Mouse (Mus musculus): ENCODE data around the gene Rab44. TPM values are rescaled to one million over a fixed set of nuclear protein-coding genes. Genes with fewer than 3 reads are reported as not detected.

Gene Rab44
- polyA plus RNA-seq (2017; shearing (Covaris generic)): not detected

GRCm38 (mm10) chr17:29113591-29114352, at the start of gene Rab44:
Rab44 (plus strand) TSS chr17:29114145.

GRCm38 (mm10) chr17:29090776-29091175, 23.2 kb upstream of the Rab44 start, which contains the start of gene Cdkn1a:
Cdkn1a (plus strand) TSS chr17:29090976.

Other genes with a start within 250 kb of the Rab44 start
- gene 4930539E08Rik, start 198.8 kb upstream of the Rab44 start, polyA plus RNA-seq (2017; shearing (Covaris generic)): 0.26 TPM
- gene Pxt1, start 170.3 kb upstream of the Rab44 start, polyA plus RNA-seq (2017; shearing (Covaris generic)): not detected
- gene Kctd20, start 162.2 kb upstream of the Rab44 start, polyA plus RNA-seq (2017; shearing (Covaris generic)): 84.5 TPM
- 453 TPM for gene Stk38, start 106.2 kb upstream of the Rab44 start, polyA plus RNA-seq (2017; shearing (Covaris generic))
- 502 TPM for gene Srsf3, start 81.5 kb upstream of the Rab44 start, polyA plus RNA-seq (2017; shearing (Covaris generic))
- gene Cdkn1a, start 23.2 kb upstream of the Rab44 start, polyA plus RNA-seq (2017; shearing (Covaris generic)): 7.4 TPM
- gene Cpne5, start 124.0 kb downstream of the Rab44 start, polyA plus RNA-seq (2017; shearing (Covaris generic)): 0.62 TPM
- gene Ppil1, start 150.0 kb downstream of the Rab44 start, polyA plus RNA-seq (2017; shearing (Covaris generic)): 16.3 TPM
- 46.3 TPM for gene BC004004, start 154.6 kb downstream of the Rab44 start, polyA plus RNA-seq (2017; shearing (Covaris generic))
- not detected for gene Pi16, start 203.5 kb downstream of the Rab44 start, polyA plus RNA-seq (2017; shearing (Covaris generic))
- gene Mtch1, start 233.8 kb downstream of the Rab44 start, polyA plus RNA-seq (2017; shearing (Covaris generic)): 31.3 TPM
- gene Fgd2, start 246.8 kb downstream of the Rab44 start, polyA plus RNA-seq (2017; shearing (Covaris generic)): not detected